Mouse (Mus musculus) kidney, embryonic 16.5 days (tissue): ENCODE measurements around the gene Gtf3c4. TPM values are rescaled to one million over a fixed set of nuclear protein-coding genes. Genes with fewer than 3 reads are reported as not detected.

Source experiments
- ATAC-seq: fragments of 200-750 bp; cut with Nextera tagmentation; 2 replicates; pipeline ENCODE4 v1.8.0; 2017; ENCODE audit warnings: moderate TSS enrichment; ENCODE audit not compliant: low FRiP score, low TSS enrichment
- H3K27ac ChIP-seq: fragments of 300-500 bp; sonication (generic); 2 replicates; pipeline ENCODE4 v1.5.1; 2014; ENCODE audit warnings: low read length
- H3K27me3 ChIP-seq: fragments of 300-500 bp; sonication (generic); 2 replicates; pipeline ENCODE4 v1.6.1; 2014; ENCODE audit warnings: low read length, control low read depth, mixed read lengths; ENCODE audit not compliant: insufficient read depth
- H3K36me3 ChIP-seq: fragments of 300-500 bp; sonication (generic); 2 replicates; pipeline ENCODE4 v1.6.1; 2014; ENCODE audit warnings: low read length, control low read depth, mixed read lengths; ENCODE audit not compliant: insufficient read depth
- H3K4me1 ChIP-seq: fragments of 300-500 bp; sonication (generic); 2 replicates; pipeline ENCODE4 v1.6.1; 2014; ENCODE audit warnings: low read length, control low read depth, mixed read lengths; ENCODE audit not compliant: insufficient read depth
- H3K4me2 ChIP-seq: fragments of 300-500 bp; sonication (generic); replicated peaks from 2 replicates; pipeline ENCODE4 v1.6.1; 2014; ENCODE audit warnings: low read depth, low read length
- H3K4me3 ChIP-seq: fragments of 300-500 bp; sonication (generic); 2 replicates; pipeline ENCODE4 v1.5.1; 2014; ENCODE audit warnings: mild to moderate bottlenecking, low read length
- H3K9ac ChIP-seq: fragments of 300-500 bp; sonication (generic); replicated peaks from 2 replicates; pipeline ENCODE4 v1.6.1; 2014; ENCODE audit warnings: low read length
- H3K9me3 ChIP-seq: fragments of 300-500 bp; sonication (generic); 2 replicates; pipeline ENCODE4 v1.6.1; 2016; ENCODE audit warnings: low read length, control low read depth
- WGBS: fragments of 180-500 bp; shearing (Covaris S2); extraction: QIAGEN DNeasy Blood & Tissue Kit; methylation state at CpG from one replicate; pipeline ENCODE4 v1.1.7; 2014; 5-methylcytosine and 5-hydroxymethylcytosine counted together
- polyA plus RNA-seq: library from polyadenylated mRNA; unstranded; fragments of >200 nt; fragmentation: Nextera tagmentation; extraction: Ambion mirVana; gene quantifications from 2 replicates; pipeline ENCODE4 v1.2.1, GENCODE M21; 2015

The Gtf3c4 gene
- polyA plus RNA-seq, 1 experiment from 2014 or later, result 16.0 TPM

GRCm38 (mm10) chr2:28786355-28787066, 53.6 kb downstream of the Gtf3c4 start:
- H3K27me3 ChIP-seq, result no peaks in the 10 kb centered on the region
- no peak overlapping the region for H3K4me2 ChIP-seq
- no peak overlapping the region for H3K27ac ChIP-seq
- H3K4me1 ChIP-seq, result no peaks in the 10 kb centered on the region
- H3K9ac ChIP-seq, result no peak overlapping the region
- WGBS, result 75% methylated on average over 16 of the region's 16 CpGs
- no peaks in the 10 kb centered on the region; the same call in 1 of the 2 replicates for H3K9me3 ChIP-seq
- no peak overlapping the region for H3K4me3 ChIP-seq
- ATAC-seq, result no peak
- H3K36me3 ChIP-seq, result no peaks in the 10 kb centered on the region

- Histone ChIP-seq H3K9me3 (peaks cover 3% of the 10 kb centered on the region; the same call in 1 of the 2 replicates), H3K4me2 (no peak overlapping the region), H3K27me3 (0 out of 2 replicates have a peak, but pooled peaks cover 6% of the 10 kb centered on the region), H3K4me3 (no peak overlapping the region), H3K4me1 (no peaks in the 10 kb centered on the region), H3K36me3 (no peaks in the 10 kb centered on the region), H3K27ac (no peak overlapping the region), H3K9ac (no peak overlapping the region)
- WGBS, result 89% methylated on average over 4 of the region's 4 CpGs
- no peak for ATAC-seq
These were observed 58.9 kb downstream of the Gtf3c4 start for GRCm38 (mm10) chr2:28781310-28781709.

- 44% methylated on average over 16 of the region's 16 CpGs for WGBS
- Histone ChIP-seq H3K36me3 (no peaks in the 10 kb centered on the region), H3K4me2 (no peak overlapping the region), H3K4me3 (no peak overlapping the region), H3K27me3 (0 out of 2 replicates have a peak, but pooled peaks cover 6% of the 10 kb centered on the region), H3K9me3 (peaks cover 3% of the 10 kb centered on the region; the same call in 1 of the 2 replicates), H3K27ac (no peak overlapping the region), H3K9ac (no peak overlapping the region), H3K4me1 (no peaks in the 10 kb centered on the region)
- ATAC-seq, result no peak
These were observed 60.0 kb downstream of the Gtf3c4 start for GRCm38 (mm10) chr2:28780001-28780782.

GRCm38 (mm10) chr2:28776728-28777127, 63.4 kb downstream of the Gtf3c4 start:
- 75% methylated on average over 2 of the region's 2 CpGs for WGBS
- H3K4me3 ChIP-seq, result no peak overlapping the region
- no peak for ATAC-seq
- peaks cover 2% of the 10 kb centered on the region; the same call in 1 of the 2 replicates for H3K4me1 ChIP-seq
- 0 out of 2 replicates have a peak, but pooled peaks cover 6% of the 10 kb centered on the region for H3K27me3 ChIP-seq
- H3K9me3 ChIP-seq, result 0 out of 2 replicates have a peak, but pooled peaks cover 3% of the 10 kb centered on the region
- no peak overlapping the region for H3K9ac ChIP-seq
- no peaks in the 10 kb centered on the region for H3K36me3 ChIP-seq
- no peak overlapping the region for H3K27ac ChIP-seq
- H3K4me2 ChIP-seq, result no peak overlapping the region

- no peak overlapping the region for H3K9ac ChIP-seq
- H3K4me1 ChIP-seq, result peaks cover 18% of the 10 kb centered on the region
- H3K27ac ChIP-seq, result no peak overlapping the region
- H3K36me3 ChIP-seq, result no peaks in the 10 kb centered on the region
- H3K4me3 ChIP-seq, result no peak overlapping the region
- 0 out of 2 replicates have a peak, but pooled peaks cover 6% of the 10 kb centered on the region for H3K27me3 ChIP-seq
- H3K4me2 ChIP-seq, result no peak overlapping the region
- no peaks in the 10 kb centered on the region for H3K9me3 ChIP-seq
- ATAC-seq, result no peak
- 61% methylated on average over 8 of the region's 8 CpGs for WGBS
These were observed 66.1 kb downstream of the Gtf3c4 start for GRCm38 (mm10) chr2:28774073-28774472.

Other genes with a start within 250 kb of the Gtf3c4 start
- 0.33 and 0.42 TPM in 2 replicates for gene Gfi1b, start 218.4 kb downstream of the Gtf3c4 start, polyA plus RNA-seq
- gene Tsc1, start 199.1 kb downstream of the Gtf3c4 start, polyA plus RNA-seq, result 23.1 and 23.3 TPM in 2 replicates
- 2.3 and 2.7 TPM in 2 replicates for gene Spaca9, start 140.6 kb downstream of the Gtf3c4 start, polyA plus RNA-seq
- 0.94 and 1.2 TPM in 2 replicates for gene Ak8, start 140.2 kb downstream of the Gtf3c4 start, polyA plus RNA-seq
- 14.1 and 14.3 TPM in 2 replicates for gene Ddx31, start within 50 bp of the Gtf3c4 start, polyA plus RNA-seq
- not detected in 2 replicates for gene Barhl1, start 76.3 kb upstream of the Gtf3c4 start, polyA plus RNA-seq
- 0.23 and 0.35 TPM in 2 replicates for gene Cfap77, start 214.7 kb upstream of the Gtf3c4 start, polyA plus RNA-seq
- gene Ttf1, start 219.9 kb upstream of the Gtf3c4 start, polyA plus RNA-seq, result 10.2 and 11.4 TPM in 2 replicates